Mouse (Mus musculus) left cerebral cortex, postnatal 4 days (tissue): ENCODE measurements around the gene Rbfox1. TPM values are rescaled to one million over a fixed set of nuclear protein-coding genes. Genes with fewer than 3 reads are reported as not detected.

ENCODE experiments used
- DNase-seq: peaks from one replicate; pipeline ENCODE4 v3.0.0-alpha.2; 2022
- intact Hi-C: fragments of 180-260 bp; cut with DNase I; formaldehyde crosslinking; loops from one replicate; pipeline ENCODE4 v1.15.1; 2025
- total RNA-seq, 2 experiments: library from RNA; stranded (reverse); gene quantifications; 2 replicates each; pipeline ENCODE4 v1.2.3; 2021

Gene Rbfox1
- total RNA-seq, 2 experiments from 2014 or later = 244 to 249 TPM

GRCm38 (mm10) chr16:7163688-7164087 is 1278.5 kb downstream of the Rbfox1 start:
- no peak for DNase-seq
- intact Hi-C loops = no loop called here

GRCm38 (mm10) chr16:7164153-7164737 is 1279.1 kb downstream of the Rbfox1 start:
- no peak for DNase-seq
- intact Hi-C loops = no loop called here

- no peak for DNase-seq
- intact Hi-C loops = no loop called here
These were observed 1290.8 kb downstream of the Rbfox1 start for GRCm38 (mm10) chr16:7175960-7176359.

- intact Hi-C loops = no loop called here
- peak; percentile 77 for DNase-seq
These were observed 1302.6 kb downstream of the Rbfox1 start for GRCm38 (mm10) chr16:7187788-7188187.

GRCm38 (mm10) chr16:7193535-7193934 is 1308.4 kb downstream of the Rbfox1 start:
- intact Hi-C loops = no loop called here
- no peak for DNase-seq

GRCm38 (mm10) chr16:7197953-7198352 is 1312.8 kb downstream of the Rbfox1 start:
- no peak for DNase-seq
- intact Hi-C loops = no loop called here

GRCm38 (mm10) chr16:7200239-7200638 is 1315.1 kb downstream of the Rbfox1 start:
- intact Hi-C loops = no loop called here
- DNase-seq = no peak

- intact Hi-C loops = no loop called here
- no peak for DNase-seq
These were observed 1316.7 kb downstream of the Rbfox1 start for GRCm38 (mm10) chr16:7201816-7202215.

- no peak for DNase-seq
- intact Hi-C loops = no loop called here
These were observed 1321.2 kb downstream of the Rbfox1 start for GRCm38 (mm10) chr16:7206116-7206900.

- intact Hi-C loops = no loop called here
- no peak for DNase-seq
These were observed 1322.4 kb downstream of the Rbfox1 start for GRCm38 (mm10) chr16:7207599-7207998.

- no peak for DNase-seq
- intact Hi-C loops = no loop called here
These were observed 1327.6 kb downstream of the Rbfox1 start for GRCm38 (mm10) chr16:7212756-7213155.

- no peak for DNase-seq
- intact Hi-C loops = no loop called here
These were observed 1338.1 kb downstream of the Rbfox1 start for GRCm38 (mm10) chr16:7223265-7223664.

GRCm38 (mm10) chr16:7226000-7226399 is 1340.8 kb downstream of the Rbfox1 start:
- DNase-seq = peak; percentile 90

GRCm38 (mm10) chr16:7228246-7228645 is 1343.1 kb downstream of the Rbfox1 start:
- peak; percentile 60 for DNase-seq
- intact Hi-C loops = no loop called here

More at GRCm38 (mm10) chr16:7226000-7226399, 1340.8 kb downstream of the Rbfox1 start:
- intact Hi-C loops = no loop called here

GRCm38 (mm10) chr16:7229232-7229631 is 1344.1 kb downstream of the Rbfox1 start:
- DNase-seq = no peak
- intact Hi-C loops = no loop called here

GRCm38 (mm10) chr16:7241627-7242026 is 1356.5 kb downstream of the Rbfox1 start:
- DNase-seq = peak; percentile 27
- intact Hi-C loops = no loop called here

GRCm38 (mm10) chr16:7242501-7242900 is 1357.3 kb downstream of the Rbfox1 start:
- intact Hi-C loops = no loop called here
- no peak for DNase-seq

- DNase-seq = no peak
- intact Hi-C loops = no loop called here
These were observed 1359.2 kb downstream of the Rbfox1 start for GRCm38 (mm10) chr16:7244382-7244781.

GRCm38 (mm10) chr16:7251696-7252095 is 1366.5 kb downstream of the Rbfox1 start:
- intact Hi-C loops = no loop called here
- DNase-seq = no peak

- intact Hi-C loops = no loop called here
- no peak for DNase-seq
These were observed 1372.2 kb downstream of the Rbfox1 start for GRCm38 (mm10) chr16:7257366-7257765.

GRCm38 (mm10) chr16:7263261-7263660 is 1378.1 kb downstream of the Rbfox1 start:
- no peak for DNase-seq
- intact Hi-C loops = no loop called here

GRCm38 (mm10) chr16:7265715-7266114 is 1380.6 kb downstream of the Rbfox1 start:
- DNase-seq = no peak
- intact Hi-C loops = no loop called here
